22 mouse cellular contexts compared by ENCODE assay signal in the genomic region with DNA sequence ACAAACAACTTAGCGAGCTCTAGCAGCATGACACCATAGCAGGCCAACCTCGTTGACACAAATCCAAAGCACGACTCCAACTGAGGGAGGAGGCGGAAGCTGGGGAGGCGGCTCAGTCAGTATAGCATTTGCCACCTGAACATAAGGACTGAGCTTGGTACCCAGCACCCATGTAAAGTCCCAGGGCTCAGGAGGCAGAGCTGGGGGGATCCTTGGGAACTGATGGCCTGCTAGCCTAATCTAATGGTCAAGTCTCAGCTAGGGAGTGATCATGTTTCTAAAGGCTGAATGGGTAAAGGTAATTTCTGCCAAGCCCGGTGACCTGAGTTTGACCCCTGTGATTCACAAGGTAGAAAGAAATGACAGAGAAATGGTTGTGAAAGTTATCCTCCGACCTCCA. TPM values are rescaled to one million over a fixed set of nuclear protein-coding genes. Genes with fewer than 3 reads are reported as not detected.
A peak's percentile ranks its signal among the peaks of the same experiment; 100 is the strongest.
DNase-seq lines count a peak whose midpoint lies in the region; ATAC-seq and TF ChIP-seq lines count a peak whose summit lies in the region.
"Had no signal": no experiment of that assay in that cellular context is flagged by ENCODE, and none has a peak within 500 bp of the region (broad histone marks: within the 10 kb centered on the region; RNA-seq: fewer than 3 reads in every experiment).

No protein-coding gene starts in this region.

- H3K9me3 ChIP-seq in heart, embryonic 16.5 days (replicated peaks; ENCODE audit: control insufficient read depth, low read length) = no peaks in the 10 kb centered on the region
- H3K9me3 ChIP-seq in heart, embryonic 12.5 days (replicated peaks) = no peaks in the 10 kb centered on the region
- no peaks in the 10 kb centered on the region for H3K9me3 ChIP-seq in midbrain, embryonic 12.5 days
- H3K9me3 ChIP-seq in midbrain, postnatal 0 days (ENCODE audit: low read length) = no peaks in the 10 kb centered on the region
- H3K9me3 ChIP-seq in embryonic facial prominence, embryonic 10.5 days = no peaks in the 10 kb centered on the region
- H3K9me3 ChIP-seq in liver, embryonic 15.5 days (replicated peaks) = no peaks in the 10 kb centered on the region
- H3K9me3 ChIP-seq in midbrain, embryonic 15.5 days = no peaks in the 10 kb centered on the region
- H3K9me3 ChIP-seq: heart, embryonic 15.5 days; limb, embryonic 12.5 days; midbrain, embryonic 10.5 days; neural tube, embryonic 13.5 days had no signal

- peaks cover 17% of the 10 kb centered on the region for H3K4me1 ChIP-seq in heart, embryonic 16.5 days (ENCODE audit: control insufficient read depth, insufficient read depth, low read length)
- peaks cover 31% of the 10 kb centered on the region for H3K4me1 ChIP-seq in heart, embryonic 12.5 days (replicated peaks)
- peaks cover 23% of the 10 kb centered on the region for H3K4me1 ChIP-seq in midbrain, embryonic 12.5 days
- H3K4me1 ChIP-seq in midbrain, postnatal 0 days (ENCODE audit: insufficient read depth, low read length) = no peaks in the 10 kb centered on the region
- H3K4me1 ChIP-seq in embryonic facial prominence, embryonic 10.5 days = peaks cover 40% of the 10 kb centered on the region
- peaks cover 60% of the 10 kb centered on the region for H3K4me1 ChIP-seq in liver, embryonic 15.5 days (replicated peaks)
- peaks cover 17% of the 10 kb centered on the region for H3K4me1 ChIP-seq in midbrain, embryonic 15.5 days

- DNase-seq in midbrain, postnatal 0 days (ENCODE audit: low spot score) = no peak
- DNase-seq in embryonic facial prominence, embryonic 10.5 days (ENCODE audit: low spot score) = no peak

- peaks cover 10% of the 10 kb centered on the region; the same call in 1 of the 2 replicates for H3K36me3 ChIP-seq in heart, embryonic 16.5 days (ENCODE audit: control insufficient read depth, insufficient read depth)
- H3K36me3 ChIP-seq in heart, embryonic 12.5 days = peaks cover 24% of the 10 kb centered on the region
- peaks cover 17% of the 10 kb centered on the region for H3K36me3 ChIP-seq in midbrain, embryonic 12.5 days
- peaks cover 5% of the 10 kb centered on the region for H3K36me3 ChIP-seq in midbrain, postnatal 0 days (ENCODE audit: insufficient read depth, low read length)
- peaks cover 47% of the 10 kb centered on the region for H3K36me3 ChIP-seq in embryonic facial prominence, embryonic 10.5 days (replicated peaks)
- peaks cover 27% of the 10 kb centered on the region for H3K36me3 ChIP-seq in liver, embryonic 15.5 days (replicated peaks)
- H3K36me3 ChIP-seq in midbrain, embryonic 15.5 days (replicated peaks) = peaks cover 12% of the 10 kb centered on the region; the same call in 1 of the 2 replicates

- no peak overlapping the region for H3K4me3 ChIP-seq in heart, embryonic 16.5 days (ENCODE audit: low read length)
- H3K4me3 ChIP-seq in heart, embryonic 12.5 days = no peak overlapping the region
- H3K4me3 ChIP-seq in midbrain, embryonic 12.5 days = no peak overlapping the region
- no peak overlapping the region for H3K4me3 ChIP-seq in midbrain, postnatal 0 days (ENCODE audit: low read depth, low read length)
- 0 out of 2 replicates have a peak overlapping the region, but pooled peaks have one; percentile 79 for H3K4me3 ChIP-seq in embryonic facial prominence, embryonic 10.5 days
- no peak overlapping the region for H3K4me3 ChIP-seq in liver, embryonic 15.5 days (replicated peaks)
- no peak overlapping the region for H3K4me3 ChIP-seq in midbrain, embryonic 15.5 days
- H3K4me3 ChIP-seq: heart, embryonic 15.5 days; limb, embryonic 12.5 days; midbrain, embryonic 10.5 days; neural tube, embryonic 13.5 days had no signal

- peak overlapping the region; percentile 31; the same call in 1 of the 2 replicates for H3K9ac ChIP-seq in heart, embryonic 16.5 days (ENCODE audit: low read length)
- no peak overlapping the region for H3K9ac ChIP-seq in heart, embryonic 12.5 days
- no peak overlapping the region for H3K9ac ChIP-seq in midbrain, embryonic 12.5 days (replicated peaks)
- H3K9ac ChIP-seq in midbrain, postnatal 0 days (replicated peaks; ENCODE audit: low read length, poor library complexity, severe bottlenecking) = no peak overlapping the region
- no peak overlapping the region for H3K9ac ChIP-seq in liver, embryonic 15.5 days
- no peak overlapping the region for H3K9ac ChIP-seq in midbrain, embryonic 15.5 days
- H3K9ac ChIP-seq: forebrain, postnatal 0 days; heart, embryonic 15.5 days; hindbrain, embryonic 14.5 days had no signal

- no peak for ATAC-seq in heart, embryonic 16.5 days (replicated peaks; ENCODE audit: extremely low read depth, insufficient read depth, low FRiP score)
- ATAC-seq in heart, embryonic 12.5 days (ENCODE audit: insufficient number of reproducible peaks, low FRiP score) = no peak
- no peak for ATAC-seq in midbrain, embryonic 12.5 days (ENCODE audit: low FRiP score, low read depth)
- no peak for ATAC-seq in midbrain, postnatal 0 days (ENCODE audit: low FRiP score)
- ATAC-seq in liver, embryonic 15.5 days (ENCODE audit: insufficient read depth) = no peak
- no peak for ATAC-seq in erythroid progenitor cell, adult 5-6 weeks (replicated peaks; ENCODE audit: low FRiP score, poor library complexity, severe bottlenecking)
- ATAC-seq in midbrain, embryonic 15.5 days (replicated peaks) = no peak

- 53% methylated on average over 7 of the region's 7 CpGs for WGBS in heart, embryonic 16.5 days
- 56% methylated on average over 7 of the region's 7 CpGs for WGBS in heart, embryonic 12.5 days
- WGBS in midbrain, embryonic 12.5 days = 62% methylated on average over 7 of the region's 7 CpGs
- WGBS in midbrain, postnatal 0 days = 59% methylated on average over 7 of the region's 7 CpGs
- WGBS in embryonic facial prominence, embryonic 10.5 days = 61% methylated on average over 7 of the region's 7 CpGs
- 55% methylated on average over 7 of the region's 7 CpGs for WGBS in liver, embryonic 15.5 days (ENCODE audit: insufficient replicate concordance)
- WGBS in midbrain, embryonic 15.5 days = 59% methylated on average over 7 of the region's 7 CpGs

- H3K27me3 ChIP-seq in heart, embryonic 16.5 days (ENCODE audit: control insufficient read depth, insufficient read depth, low read length) = no peaks in the 10 kb centered on the region
- H3K27me3 ChIP-seq in heart, embryonic 12.5 days (replicated peaks) = no peaks in the 10 kb centered on the region
- no peaks in the 10 kb centered on the region for H3K27me3 ChIP-seq in midbrain, embryonic 12.5 days
- no peaks in the 10 kb centered on the region for H3K27me3 ChIP-seq in midbrain, postnatal 0 days (ENCODE audit: insufficient read depth, low read length)
- H3K27me3 ChIP-seq in embryonic facial prominence, embryonic 10.5 days (replicated peaks; ENCODE audit: low read depth, poor library complexity, severe bottlenecking) = no peaks in the 10 kb centered on the region
- H3K27me3 ChIP-seq in liver, embryonic 15.5 days = no peaks in the 10 kb centered on the region
- no peaks in the 10 kb centered on the region for H3K27me3 ChIP-seq in midbrain, embryonic 15.5 days (replicated peaks)
- H3K27me3 ChIP-seq: heart, embryonic 15.5 days; limb, embryonic 12.5 days; neural tube, embryonic 13.5 days had no signal

- no peak overlapping the region for H3K27ac ChIP-seq in heart, embryonic 16.5 days (ENCODE audit: low read length)
- no peak overlapping the region for H3K27ac ChIP-seq in heart, embryonic 12.5 days (ENCODE audit: poor library complexity, severe bottlenecking)
- H3K27ac ChIP-seq in midbrain, embryonic 12.5 days (replicated peaks) = 0 out of 2 replicates have a peak overlapping the region, but pooled peaks have one; percentile 11
- no peak overlapping the region for H3K27ac ChIP-seq in midbrain, postnatal 0 days (ENCODE audit: low read depth, low read length)
- no peak overlapping the region for H3K27ac ChIP-seq in embryonic facial prominence, embryonic 10.5 days (replicated peaks)
- H3K27ac ChIP-seq in liver, embryonic 15.5 days (replicated peaks) = no peak overlapping the region; the same call in 1 of the 2 replicates
- H3K27ac ChIP-seq in midbrain, embryonic 15.5 days = no peak overlapping the region
- H3K27ac ChIP-seq: heart, embryonic 15.5 days; hindbrain, embryonic 14.5 days; limb, embryonic 12.5 days; midbrain, embryonic 10.5 days; neural tube, embryonic 13.5 days had no signal

- H3K4me2 ChIP-seq in heart, embryonic 16.5 days (ENCODE audit: low read depth, low read length) = no peak overlapping the region
- H3K4me2 ChIP-seq in heart, embryonic 12.5 days = no peak overlapping the region
- no peak overlapping the region for H3K4me2 ChIP-seq in midbrain, embryonic 12.5 days (replicated peaks)
- H3K4me2 ChIP-seq in midbrain, postnatal 0 days (ENCODE audit: low read depth, low read length, poor library complexity, severe bottlenecking) = no peak overlapping the region
- H3K4me2 ChIP-seq in liver, embryonic 15.5 days = peak overlapping the region; percentile 84; the same call in 1 of the 2 replicates
- H3K4me2 ChIP-seq in midbrain, embryonic 15.5 days = no peak overlapping the region
- H3K4me2 ChIP-seq: heart, embryonic 15.5 days; hindbrain, embryonic 14.5 days; neural tube, embryonic 13.5 days had no signal

- no peak for TF ChIP-seq CTCF in midbrain, postnatal 0 days (IDR thresholded peaks at IDR 0.05)

RNA-seq across cellular contexts. Expression of a gene that starts 2.6 kb away (rescaled TPM):
- polyA plus RNA-seq in heart, embryonic 16.5 days (2015; fragmentation: Nextera tagmentation; extraction: Ambion mirVana) = 98.2 and 98.4 TPM in 2 replicates
- 100 and 104 TPM in 2 replicates for polyA plus RNA-seq in heart, embryonic 12.5 days (2016; fragmentation: Nextera tagmentation; extraction: Ambion mirVana)
- 100.0 and 101 TPM in 2 replicates for polyA plus RNA-seq in midbrain, embryonic 12.5 days (2016; fragmentation: Nextera tagmentation; extraction: Ambion mirVana)
- 20.6 and 25.4 TPM in 2 replicates for total RNA-seq in midbrain, postnatal 0 days (2014; rRNA removed)
- 25.2 and 25.6 TPM in 2 replicates for polyA plus RNA-seq in midbrain, postnatal 0 days (2015; fragmentation: Nextera tagmentation; extraction: Ambion mirVana)
- polyA plus RNA-seq in embryonic facial prominence, embryonic 10.5 days (2016; fragmentation: Nextera tagmentation; extraction: Ambion mirVana) = 184 and 194 TPM in 2 replicates
- 77.7 and 83.2 TPM in 2 replicates for polyA plus RNA-seq in liver, embryonic 15.5 days (2015; fragmentation: Nextera tagmentation; extraction: Ambion mirVana)
- total RNA-seq in erythroid progenitor cell, adult 5-6 weeks (2015; ENCODE audit: low replicate concordance) = 182 and 196 TPM in 2 replicates
- 100 and 121 TPM in 2 replicates for total RNA-seq in erythroid progenitor cell, adult 5-6 weeks (2017; ENCODE audit: low replicate concordance)
- polyA plus RNA-seq in midbrain, embryonic 15.5 days (2015; fragmentation: Nextera tagmentation; extraction: Ambion mirVana) = 23.6 and 26.7 TPM in 2 replicates

RNA-seq across cellular contexts. Expression of a gene that starts 17.4 kb away (rescaled TPM):
- 13.3 and 13.7 TPM in 2 replicates for polyA plus RNA-seq in heart, embryonic 16.5 days (2015; fragmentation: Nextera tagmentation; extraction: Ambion mirVana)
- 14.1 and 14.3 TPM in 2 replicates for polyA plus RNA-seq in heart, embryonic 12.5 days (2016; fragmentation: Nextera tagmentation; extraction: Ambion mirVana)
- 23.6 and 24.6 TPM in 2 replicates for polyA plus RNA-seq in midbrain, embryonic 12.5 days (2016; fragmentation: Nextera tagmentation; extraction: Ambion mirVana)
- 62.5 and 63.8 TPM in 2 replicates for total RNA-seq in midbrain, postnatal 0 days (2014; rRNA removed)
- polyA plus RNA-seq in midbrain, postnatal 0 days (2015; fragmentation: Nextera tagmentation; extraction: Ambion mirVana) = 35.9 and 38.7 TPM in 2 replicates
- 17.5 and 17.6 TPM in 2 replicates for polyA plus RNA-seq in embryonic facial prominence, embryonic 10.5 days (2016; fragmentation: Nextera tagmentation; extraction: Ambion mirVana)
- polyA plus RNA-seq in liver, embryonic 15.5 days (2015; fragmentation: Nextera tagmentation; extraction: Ambion mirVana) = 10.6 and 12.7 TPM in 2 replicates
- 34.0 and 35.3 TPM in 2 replicates for total RNA-seq in erythroid progenitor cell, adult 5-6 weeks (2015; ENCODE audit: low replicate concordance)
- 34.8 and 40.5 TPM in 2 replicates for total RNA-seq in erythroid progenitor cell, adult 5-6 weeks (2017; ENCODE audit: low replicate concordance)
- 39.6 and 41.2 TPM in 2 replicates for polyA plus RNA-seq in midbrain, embryonic 15.5 days (2015; fragmentation: Nextera tagmentation; extraction: Ambion mirVana)

RNA-seq across cellular contexts. Expression of a gene that starts 23.3 kb away (rescaled TPM):
- not detected in 2 replicates for polyA plus RNA-seq in heart, embryonic 16.5 days (2015; fragmentation: Nextera tagmentation; extraction: Ambion mirVana)
- not detected in 2 replicates for polyA plus RNA-seq in heart, embryonic 12.5 days (2016; fragmentation: Nextera tagmentation; extraction: Ambion mirVana)
- not detected in 2 replicates for polyA plus RNA-seq in midbrain, embryonic 12.5 days (2016; fragmentation: Nextera tagmentation; extraction: Ambion mirVana)
- total RNA-seq in midbrain, postnatal 0 days (2014; rRNA removed) = not detected in 2 replicates
- not detected in 2 replicates for polyA plus RNA-seq in midbrain, postnatal 0 days (2015; fragmentation: Nextera tagmentation; extraction: Ambion mirVana)
- not detected in 2 replicates for polyA plus RNA-seq in embryonic facial prominence, embryonic 10.5 days (2016; fragmentation: Nextera tagmentation; extraction: Ambion mirVana)
- polyA plus RNA-seq in liver, embryonic 15.5 days (2015; fragmentation: Nextera tagmentation; extraction: Ambion mirVana) = not detected in 2 replicates
- 3.6 TPM in 1 of 2 replicates, not detected in the other for total RNA-seq in erythroid progenitor cell, adult 5-6 weeks (2015; ENCODE audit: low replicate concordance)
- not detected in 2 replicates for total RNA-seq in erythroid progenitor cell, adult 5-6 weeks (2017; ENCODE audit: low replicate concordance)
- polyA plus RNA-seq in midbrain, embryonic 15.5 days (2015; fragmentation: Nextera tagmentation; extraction: Ambion mirVana) = 0.50 TPM in 1 of 2 replicates, not detected in the other
- total RNA-seq: ES-E14; gastrocnemius, adult 18-20 months; granulocyte monocyte progenitor cell, adult 5-6 weeks had no signal
- polyA plus RNA-seq: forebrain, postnatal 0 days; heart, embryonic 15.5 days; hindbrain, embryonic 14.5 days; limb, embryonic 12.5 days; lung, adult 2 months; midbrain, embryonic 10.5 days; neural tube, embryonic 13.5 days; stomach, embryonic 14.5 days had no signal

RNA-seq across cellular contexts. Expression of a gene that starts 29.0 kb away (rescaled TPM):
- not detected in 2 replicates for polyA plus RNA-seq in heart, embryonic 16.5 days (2015; fragmentation: Nextera tagmentation; extraction: Ambion mirVana)
- not detected in 2 replicates for polyA plus RNA-seq in heart, embryonic 12.5 days (2016; fragmentation: Nextera tagmentation; extraction: Ambion mirVana)
- polyA plus RNA-seq in midbrain, embryonic 12.5 days (2016; fragmentation: Nextera tagmentation; extraction: Ambion mirVana) = not detected in 2 replicates
- total RNA-seq in midbrain, postnatal 0 days (2014; rRNA removed) = not detected in 2 replicates
- 0.51 TPM in 1 of 2 replicates, not detected in the other for polyA plus RNA-seq in midbrain, postnatal 0 days (2015; fragmentation: Nextera tagmentation; extraction: Ambion mirVana)
- not detected in 2 replicates for polyA plus RNA-seq in embryonic facial prominence, embryonic 10.5 days (2016; fragmentation: Nextera tagmentation; extraction: Ambion mirVana)
- 0.28 TPM in 1 of 2 replicates, not detected in the other for polyA plus RNA-seq in liver, embryonic 15.5 days (2015; fragmentation: Nextera tagmentation; extraction: Ambion mirVana)
- not detected in 2 replicates for total RNA-seq in erythroid progenitor cell, adult 5-6 weeks (2015; ENCODE audit: low replicate concordance)
- 3.9 TPM in 1 of 2 replicates, not detected in the other for total RNA-seq in erythroid progenitor cell, adult 5-6 weeks (2017; ENCODE audit: low replicate concordance)
- polyA plus RNA-seq in midbrain, embryonic 15.5 days (2015; fragmentation: Nextera tagmentation; extraction: Ambion mirVana) = not detected in 2 replicates
- total RNA-seq: adrenal gland, postnatal 36 days; ES-E14; gastrocnemius, adult 18-20 months; granulocyte monocyte progenitor cell, adult 5-6 weeks; layer of hippocampus, postnatal 10 days had no signal
- polyA plus RNA-seq: forebrain, postnatal 0 days; heart, embryonic 15.5 days; hindbrain, embryonic 14.5 days; intestine, embryonic 14.5 days; limb, embryonic 12.5 days; midbrain, embryonic 10.5 days; neural tube, embryonic 13.5 days; stomach, embryonic 14.5 days had no signal

RNA-seq across cellular contexts. Expression of a gene that starts 35.0 kb away (rescaled TPM):
- 0.21 TPM in 1 of 2 replicates, not detected in the other for polyA plus RNA-seq in heart, embryonic 16.5 days (2015; fragmentation: Nextera tagmentation; extraction: Ambion mirVana)
- 0.10 TPM in 1 of 2 replicates, not detected in the other for polyA plus RNA-seq in heart, embryonic 12.5 days (2016; fragmentation: Nextera tagmentation; extraction: Ambion mirVana)
- polyA plus RNA-seq in midbrain, embryonic 12.5 days (2016; fragmentation: Nextera tagmentation; extraction: Ambion mirVana) = 0.10 TPM in 1 of 2 replicates, not detected in the other
- total RNA-seq in midbrain, postnatal 0 days (2014; rRNA removed) = 0.38 TPM in 1 of 2 replicates, not detected in the other
- polyA plus RNA-seq in midbrain, postnatal 0 days (2015; fragmentation: Nextera tagmentation; extraction: Ambion mirVana) = not detected in 2 replicates
- polyA plus RNA-seq in embryonic facial prominence, embryonic 10.5 days (2016; fragmentation: Nextera tagmentation; extraction: Ambion mirVana) = 0.10 and 0.35 TPM in 2 replicates
- polyA plus RNA-seq in liver, embryonic 15.5 days (2015; fragmentation: Nextera tagmentation; extraction: Ambion mirVana) = 0.28 and 0.71 TPM in 2 replicates
- total RNA-seq in erythroid progenitor cell, adult 5-6 weeks (2015; ENCODE audit: low replicate concordance) = not detected in 2 replicates
- not detected in 2 replicates for total RNA-seq in erythroid progenitor cell, adult 5-6 weeks (2017; ENCODE audit: low replicate concordance)
- polyA plus RNA-seq in midbrain, embryonic 15.5 days (2015; fragmentation: Nextera tagmentation; extraction: Ambion mirVana) = not detected in 2 replicates
- total RNA-seq: forebrain, postnatal 0 days; gastrocnemius, adult 18-20 months; granulocyte monocyte progenitor cell, adult 5-6 weeks had no signal
- polyA plus RNA-seq: forebrain, postnatal 0 days; heart, embryonic 15.5 days; neural tube, embryonic 13.5 days; stomach, embryonic 14.5 days had no signal
